Mouse (Mus musculus) heart, adult 11 months (tissue): ENCODE data around the gene Chrm1.
A peak's percentile ranks its signal among the peaks of the same experiment; 100 is the strongest.

Experiments
- DNase-seq: peaks from one replicate; pipeline ENCODE4 v3.0.0; 2022

Chrm1 gene

GRCm38 (mm10) chr19:8663360-8663839, at the start of gene Chrm1:
Gene Chrm1 (plus strand): TSS chr19:8663789.
- no peak for DNase-seq

- DNase-seq, result no peak
These were observed 49.2 kb upstream of the Chrm1 start for GRCm38 (mm10) chr19:8614343-8614742.

GRCm38 (mm10) chr19:8616314-8616713, 47.3 kb upstream of the Chrm1 start:
- DNase-seq, result no peak

- no peak for DNase-seq
These were observed 45.7 kb upstream of the Chrm1 start, which contains the start of gene Slc22a6 for GRCm38 (mm10) chr19:8617904-8618303. Gene Slc22a6 (plus strand): TSS chr19:8618039.

- no peak for DNase-seq
These were observed 42.5 kb upstream of the Chrm1 start for GRCm38 (mm10) chr19:8621098-8621497.

GRCm38 (mm10) chr19:8630249-8630648, 33.3 kb upstream of the Chrm1 start:
- DNase-seq, result peak; percentile 92

- no peak for DNase-seq
These were observed 32.8 kb upstream of the Chrm1 start for GRCm38 (mm10) chr19:8630826-8631225.

GRCm38 (mm10) chr19:8632029-8632428, 31.6 kb upstream of the Chrm1 start:
- no peak for DNase-seq

GRCm38 (mm10) chr19:8642086-8642485, 21.5 kb upstream of the Chrm1 start:
- no peak for DNase-seq

GRCm38 (mm10) chr19:8646393-8646792, 17.2 kb upstream of the Chrm1 start:
- no peak for DNase-seq

- no peak for DNase-seq
These were observed 7.8 kb upstream of the Chrm1 start for GRCm38 (mm10) chr19:8655833-8656232.

- DNase-seq, result peak; percentile 95
These were observed 7.2 kb upstream of the Chrm1 start for GRCm38 (mm10) chr19:8656341-8656740.

- no peak for DNase-seq
These were observed 1.7 kb upstream of the Chrm1 start for GRCm38 (mm10) chr19:8661821-8662307.

GRCm38 (mm10) chr19:8662337-8662736, 1.3 kb upstream of the Chrm1 start:
- peak; percentile 89 for DNase-seq

GRCm38 (mm10) chr19:8663911-8664421, 377 bp downstream of the Chrm1 start:
- DNase-seq, result no peak

- DNase-seq, result no peak
These were observed 1.3 kb downstream of the Chrm1 start for GRCm38 (mm10) chr19:8664859-8665258.

- DNase-seq, result no peak
These were observed 2.2 kb downstream of the Chrm1 start for GRCm38 (mm10) chr19:8665746-8666145.

GRCm38 (mm10) chr19:8672859-8673258, 9.3 kb downstream of the Chrm1 start:
- no peak for DNase-seq

- no peak for DNase-seq
These were observed 9.9 kb downstream of the Chrm1 start for GRCm38 (mm10) chr19:8673336-8674063.

GRCm38 (mm10) chr19:8679031-8679779, 15.6 kb downstream of the Chrm1 start:
- DNase-seq, result peak; percentile 94

GRCm38 (mm10) chr19:8681633-8682362, 18.2 kb downstream of the Chrm1 start:
- DNase-seq, result no peak

- DNase-seq, result peak; percentile 91
These were observed 19.4 kb downstream of the Chrm1 start for GRCm38 (mm10) chr19:8682996-8683395.

- DNase-seq, result no peak
These were observed 20.0 kb downstream of the Chrm1 start for GRCm38 (mm10) chr19:8683627-8684026.
